Mouse (Mus musculus) CD4-positive, CD25-positive, alpha-beta regulatory T cell (primary cell): ENCODE results near the gene Tmem140. TPM values are rescaled to one million over a fixed set of nuclear protein-coding genes. Genes with fewer than 3 reads are reported as not detected.

ENCODE experiments used
- polyA plus RNA-seq: library from polyadenylated mRNA; unstranded; fragments of 100-300 nt; shearing (Covaris generic); gene quantifications from one replicate; pipeline ENCODE4 v1.2.1, GENCODE M21; 2017

The Tmem140 gene
- polyA plus RNA-seq = 9.0 TPM

DNA sequence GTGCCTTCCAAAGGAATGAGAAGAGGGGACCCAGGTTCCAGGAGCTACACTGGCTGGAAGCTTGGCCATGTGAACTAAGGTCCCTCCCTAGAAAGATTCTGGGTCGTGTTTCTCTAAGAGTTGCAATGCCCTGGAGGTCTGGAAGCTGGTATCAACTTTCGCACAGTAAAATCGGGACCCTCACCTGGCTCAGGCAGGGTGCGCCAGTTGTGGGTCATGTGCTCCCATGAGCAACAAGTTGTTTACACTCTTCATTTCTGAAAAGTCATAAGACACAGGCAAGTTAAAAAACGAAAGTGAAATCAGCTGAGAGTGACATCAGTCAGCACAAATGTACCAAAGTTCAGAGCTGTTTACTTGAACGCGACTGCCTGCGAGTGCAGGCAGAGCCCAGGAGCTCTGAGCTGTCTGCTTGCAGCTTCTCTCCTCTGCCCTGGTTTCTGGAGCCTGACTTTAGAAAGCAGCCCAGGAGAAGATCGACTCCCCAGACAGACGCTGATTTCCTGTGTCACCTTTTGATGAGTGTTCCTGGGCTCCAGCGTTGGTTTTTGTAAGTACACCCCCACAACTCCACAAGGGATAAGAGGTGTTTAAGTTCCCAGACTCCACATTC, at the start of gene Tmem140:
Gene Tmem140, plus strand, starts transcription at position 356 of the 613 bp plus-strand sequence.

DNA sequence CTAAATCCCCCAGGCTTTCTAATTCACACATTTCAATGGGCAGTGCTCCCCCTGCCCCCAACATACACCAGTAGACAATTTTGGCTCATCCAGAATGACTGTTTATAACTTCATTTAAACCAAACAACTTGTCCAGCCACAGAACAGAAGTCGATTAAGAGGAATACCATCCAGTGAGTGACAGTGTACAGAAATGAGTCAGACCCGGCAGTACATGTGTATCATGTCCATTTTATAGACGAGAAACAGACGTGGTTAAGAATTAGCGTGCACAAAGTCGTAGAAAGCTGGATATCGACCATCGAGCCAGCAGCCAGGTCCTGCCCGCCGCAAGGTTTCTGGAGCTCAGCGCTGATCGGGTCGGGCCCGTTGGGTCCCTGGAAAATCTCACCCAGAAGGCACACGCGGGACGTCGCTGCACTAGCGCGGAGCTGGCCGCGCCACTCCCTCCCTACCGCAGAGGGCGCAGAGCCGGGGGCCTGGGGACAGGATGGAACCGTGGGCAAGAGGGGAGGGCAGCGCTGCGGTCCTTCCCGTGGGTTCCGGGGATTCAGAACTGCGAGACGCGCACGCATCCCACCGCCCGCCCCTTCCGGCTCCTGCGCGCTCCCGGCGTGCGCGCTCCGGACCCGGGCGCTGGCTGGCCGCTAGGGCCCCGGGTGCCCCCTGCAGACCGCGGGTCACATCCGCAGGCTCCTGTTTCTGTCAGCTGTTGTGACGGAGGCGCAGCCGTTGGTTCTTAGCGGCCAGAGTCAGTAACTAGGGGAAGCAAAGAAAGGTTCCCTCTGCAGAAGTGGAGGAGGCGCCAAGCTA, 14.8 kb downstream of the Tmem140 start, which contains the start of gene Cyren:
Gene Cyren, minus strand, starts transcription at position 552 of the 813 bp plus-strand sequence.

DNA sequence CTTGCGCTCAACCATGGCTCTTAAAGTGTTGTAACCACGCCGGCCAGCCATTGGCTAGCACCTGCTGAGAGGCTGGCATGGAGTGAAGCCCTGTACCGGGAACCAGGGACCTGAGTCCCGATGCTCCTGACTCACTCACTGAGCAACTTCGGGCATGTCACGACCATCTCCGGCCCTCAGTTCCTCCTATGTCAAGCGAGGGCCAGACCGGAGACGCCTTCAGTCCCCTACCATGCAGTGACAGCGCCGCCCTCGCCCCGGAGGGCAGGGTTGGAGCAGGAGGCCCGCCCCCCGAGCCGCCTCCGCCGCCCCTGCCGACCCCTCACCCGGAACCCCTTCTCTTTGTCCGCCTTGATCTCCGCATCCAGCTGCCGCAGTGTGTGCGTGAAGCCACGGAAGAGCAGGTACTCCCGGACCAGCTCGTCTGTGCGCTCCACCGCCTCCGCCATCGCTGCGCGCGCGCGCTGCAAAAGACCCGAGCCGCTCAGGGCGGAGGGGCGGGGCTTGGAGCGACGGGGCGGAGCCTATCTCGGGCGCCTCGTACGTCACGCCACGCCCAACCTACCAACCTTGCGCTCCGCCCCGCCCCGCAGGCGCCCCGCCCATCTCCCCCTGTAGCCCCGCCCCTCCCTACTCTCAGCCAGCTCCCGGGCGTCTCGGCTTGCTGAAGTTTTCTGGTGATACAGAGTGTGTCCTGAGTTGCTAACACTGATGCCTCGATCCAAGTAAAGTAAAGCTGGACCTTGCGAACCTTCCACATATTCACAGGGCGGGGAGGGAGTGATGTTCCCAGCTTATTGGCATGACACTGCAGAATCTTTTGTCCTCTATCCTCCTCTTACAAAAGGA, 47.6 kb downstream of the Tmem140 start, which contains the start of gene Wdr91:
Gene Wdr91, minus strand, starts transcription at position 506 of the 849 bp plus-strand sequence.

DNA sequence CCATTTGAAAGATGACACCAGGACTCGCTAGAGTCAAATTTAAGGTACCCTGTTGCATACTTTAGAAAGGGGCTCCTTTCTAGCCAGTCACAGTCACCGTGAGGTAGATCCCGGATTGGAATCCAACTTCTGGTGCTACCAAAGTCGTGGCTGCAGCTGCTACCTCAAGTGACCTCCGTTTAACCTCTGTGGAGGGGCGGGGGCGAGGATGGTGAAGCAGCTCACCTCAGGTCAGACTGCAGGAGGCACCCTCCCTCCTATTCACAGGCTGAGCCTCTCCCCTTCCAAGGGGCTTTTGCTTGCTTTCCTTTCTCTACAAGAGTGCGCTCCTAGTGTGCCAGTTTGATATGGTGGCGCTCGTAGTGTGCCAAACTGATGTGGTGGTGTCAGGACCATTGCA, 57.0 kb downstream of the Tmem140 start, which contains the start of gene Stra8:
Gene Stra8, plus strand, starts transcription at position 208 of the 400 bp plus-strand sequence.

Other genes starting within 250 kb of the Tmem140 start
- 2.1 TPM for gene Agbl3, start 82.7 kb upstream of the Tmem140 start, polyA plus RNA-seq
- gene Cyren, start 14.9 kb downstream of the Tmem140 start, polyA plus RNA-seq = 7.8 TPM
- gene Wdr91, start 47.7 kb downstream of the Tmem140 start, polyA plus RNA-seq = 23.4 TPM
- not detected for gene Stra8, start 57.0 kb downstream of the Tmem140 start, polyA plus RNA-seq
- 1.3 TPM for gene Slc23a4, start 125.3 kb downstream of the Tmem140 start, polyA plus RNA-seq